8 mouse cellular contexts compared by ENCODE assay signal in genomic region chr17:83213228-83213915, GRCm38 (mm10). TPM values are rescaled to one million over a fixed set of nuclear protein-coding genes. Genes with fewer than 3 reads are reported as not detected.
A peak's percentile ranks its signal among the peaks of the same experiment; 100 is the strongest.
DNase-seq lines count a peak whose midpoint lies in the region; ATAC-seq and TF ChIP-seq lines count a peak whose summit lies in the region.

No protein-coding gene starts in this region.

- no peak for TF ChIP-seq CTCF in spleen, adult 2 months (IDR thresholded peaks at IDR 0.05; ENCODE audit: extremely low read depth, insufficient read depth, insufficient read length, insufficient replicate concordance)

- peak; percentile 16; the same call in 1 of the 2 replicates for ATAC-seq in liver, embryonic 12.5 days
- ATAC-seq in stomach, embryonic 16.5 days (ENCODE audit: insufficient read depth, low FRiP score), result no peak

- no peak overlapping the region for H3K9ac ChIP-seq in liver, embryonic 12.5 days
- peak overlapping the region; percentile 98 for H3K9ac ChIP-seq in stomach, embryonic 16.5 days (ENCODE audit: low read length)

- no peaks in the 10 kb centered on the region for H3K36me3 ChIP-seq in spleen, adult 2 months (ENCODE audit: control insufficient read depth, insufficient read depth, low read length)
- H3K36me3 ChIP-seq in liver, embryonic 12.5 days, result no peaks in the 10 kb centered on the region
- H3K36me3 ChIP-seq in stomach, embryonic 16.5 days (ENCODE audit: control insufficient read depth, insufficient read depth, low read length), result no peaks in the 10 kb centered on the region

- TF ChIP-seq POLR2A in spleen, adult 2 months (IDR thresholded peaks at IDR 0.05; ENCODE audit: low read depth, low read length), result no peak

- peak overlapping the region; percentile 4; the same call in 1 of the 2 replicates for H3K4me3 ChIP-seq in spleen, adult 2 months (ENCODE audit: extremely low read depth, insufficient read depth, insufficient read length)
- peak overlapping the region; percentile 65; the same call in 1 of the 2 replicates for H3K4me3 ChIP-seq in liver, embryonic 12.5 days
- H3K4me3 ChIP-seq in stomach, embryonic 16.5 days (replicated peaks; ENCODE audit: low read length), result peak overlapping the region; percentile 84

- peak overlapping the region; percentile 74 for H3K4me2 ChIP-seq in liver, embryonic 12.5 days
- peak overlapping the region; percentile 89 for H3K4me2 ChIP-seq in stomach, embryonic 16.5 days (ENCODE audit: low read depth, low read length)

- peak; percentile 90 for DNase-seq in heart, adult 11 months
- no peak for DNase-seq in heart, postnatal 4 days
- no peak for DNase-seq in spleen, adult 2 months (ENCODE audit: low read depth in 1 of 2, low spot score in 2 of 2)
- no peak for DNase-seq in spleen, adult 12 weeks (ENCODE audit: low spot score)
- no peak for DNase-seq in adrenal gland, postnatal 10 days
- DNase-seq in thymus, postnatal 0 days (ENCODE audit: low spot score), result no peak

- H3K9me3 ChIP-seq in liver, embryonic 12.5 days (replicated peaks), result no peaks in the 10 kb centered on the region
- no peaks in the 10 kb centered on the region for H3K9me3 ChIP-seq in stomach, embryonic 16.5 days (replicated peaks; ENCODE audit: control insufficient read depth, low read length)

- peaks cover 14% of the 10 kb centered on the region for H3K27me3 ChIP-seq in spleen, adult 2 months (ENCODE audit: control insufficient read depth, insufficient read depth, low read length)
- peaks cover 57% of the 10 kb centered on the region for H3K27me3 ChIP-seq in liver, embryonic 12.5 days (replicated peaks)
- H3K27me3 ChIP-seq in stomach, embryonic 16.5 days (ENCODE audit: control insufficient read depth, insufficient read depth, low read length), result no peaks in the 10 kb centered on the region

- H3K4me1 ChIP-seq in spleen, adult 2 months (ENCODE audit: control insufficient read depth, insufficient read depth, insufficient read length), result peaks cover 3% of the 10 kb centered on the region; the same call in 1 of the 2 replicates
- peaks cover 32% of the 10 kb centered on the region for H3K4me1 ChIP-seq in liver, embryonic 12.5 days
- peaks cover 23% of the 10 kb centered on the region for H3K4me1 ChIP-seq in stomach, embryonic 16.5 days (ENCODE audit: control insufficient read depth, insufficient read depth, low read length)

- H3K27ac ChIP-seq in spleen, adult 2 months (ENCODE audit: insufficient read depth, low read length), result peak overlapping the region; percentile 44; the same call in 1 of the 2 replicates
- peak overlapping the region; percentile 82 for H3K27ac ChIP-seq in liver, embryonic 12.5 days
- peak overlapping the region; percentile 89 for H3K27ac ChIP-seq in stomach, embryonic 16.5 days (ENCODE audit: low read length)

- WGBS in spleen, adult 2 months, result 92% methylated on average over 9 of the region's 9 CpGs
- 54% methylated on average over 9 of the region's 9 CpGs for WGBS in liver, embryonic 12.5 days (ENCODE audit: insufficient replicate concordance)
- WGBS in stomach, embryonic 16.5 days, result 53% methylated on average over 9 of the region's 9 CpGs

RNA-seq across cellular contexts. Expression of gene Pkdcc, which starts 1.7 kb away (rescaled TPM):
- total RNA-seq in heart, postnatal 4 days (2021), result 10 to 100 TPM; 68.1 to 76.6 TPM
- 41.0 and 46.9 TPM in 2 replicates for polyA plus RNA-seq in spleen, adult 2 months (2012; rRNA removed)
- 7.5 and 7.7 TPM in 2 replicates for polyA plus RNA-seq in liver, embryonic 12.5 days (2016; fragmentation: Nextera tagmentation; extraction: Ambion mirVana)
- polyA plus RNA-seq in stomach, embryonic 16.5 days (2015; fragmentation: Nextera tagmentation; extraction: Ambion mirVana), result 16.2 and 16.4 TPM in 2 replicates
- 100 to 1,000 TPM in 1 of 2 experiments, 10 to 100 TPM in 1; 95.0 to 101 TPM for total RNA-seq in adrenal gland, postnatal 10 days (2021)
- 12.5 and 13.1 TPM in 2 replicates for polyA plus RNA-seq in thymus, postnatal 0 days (2015; fragmentation: Nextera tagmentation; extraction: Ambion mirVana)

Comparison
In these comparisons a context has a peak if more than half of its experiments do, and no peak if none do; other contexts are left out.
1. H3K4me3 ChIP-seq: peak in every context shown above with its lines; median percentile 84 in stomach, embryonic 16.5 days; 65 in liver, embryonic 12.5 days; 4 in spleen, adult 2 months.